Mouse (Mus musculus): ENCODE measurements around the gene Ttc38. TPM values are rescaled to one million over a fixed set of nuclear protein-coding genes. Genes with fewer than 3 reads are reported as not detected.

Ttc38 gene
- polyA plus RNA-seq, 1 experiment from 2014 or later: 6.4 TPM

DNA sequence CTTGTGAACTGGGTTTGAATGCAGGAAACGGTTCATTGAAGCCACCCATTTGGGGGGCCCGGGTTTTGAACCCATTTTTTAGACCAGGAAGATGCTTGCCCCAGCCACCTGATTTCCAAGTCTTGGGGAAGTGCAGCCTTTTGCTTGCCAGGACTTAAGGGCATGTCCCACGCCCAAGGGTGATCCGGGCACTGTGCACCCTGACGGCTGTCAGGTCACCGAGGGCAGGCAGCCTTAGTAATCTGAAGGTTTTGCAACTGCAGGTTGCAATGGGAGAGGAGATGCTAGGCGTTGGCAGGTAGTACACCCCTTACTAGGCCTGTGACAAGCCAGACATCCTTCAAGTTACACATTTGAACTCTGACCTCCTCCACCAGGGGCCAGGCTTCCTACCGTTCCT, 493 bp downstream of the Ttc38 start:
- H3K4me2 ChIP-seq (replicated peaks; ENCODE audit: low read depth, low read length): peak overlapping the region; percentile 68
- H3K36me3 ChIP-seq (ENCODE audit: control insufficient read depth, insufficient read depth, low read length): no peaks in the 10 kb centered on the region
- peak overlapping the region; percentile 58; the same call in 1 of the 2 replicates for H3K9ac ChIP-seq (ENCODE audit: low read depth, low read length)
- H3K4me1 ChIP-seq (ENCODE audit: control insufficient read depth, insufficient read depth, low read length): peaks cover 8% of the 10 kb centered on the region; the same call in 1 of the 2 replicates
- no peaks in the 10 kb centered on the region for H3K9me3 ChIP-seq (ENCODE audit: control insufficient read depth, low read length)
- 39% methylated on average over 8 of the region's 8 CpGs for WGBS
- H3K27me3 ChIP-seq (ENCODE audit: control insufficient read depth, insufficient read depth, low read length): no peaks in the 10 kb centered on the region
- peak overlapping the region; percentile 65 for H3K4me3 ChIP-seq (ENCODE audit: low read length)
- H3K27ac ChIP-seq (ENCODE audit: low read depth, low read length): no peak overlapping the region
- ATAC-seq (ENCODE audit: low FRiP score, low TSS enrichment): no peak

DNA sequence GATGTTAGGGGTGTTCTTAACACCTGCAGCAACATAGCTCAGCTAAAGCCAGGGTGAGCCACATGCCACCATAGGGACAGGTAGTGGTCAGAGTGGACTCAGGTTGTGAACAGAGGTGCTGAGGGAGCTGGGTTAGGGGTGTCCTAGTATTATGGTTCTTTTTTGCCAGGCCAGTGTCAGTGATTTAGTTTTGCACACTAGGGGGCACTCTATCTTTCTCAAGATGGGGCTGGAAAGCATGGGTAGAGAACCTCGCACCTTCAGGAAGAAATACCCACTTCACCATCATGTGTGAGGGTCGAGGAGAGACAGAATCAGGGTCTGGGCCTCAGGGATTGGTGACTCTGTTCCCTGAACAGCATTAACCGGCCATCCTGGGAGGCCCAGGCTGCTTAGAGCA, 3.2 kb downstream of the Ttc38 start:
- ATAC-seq (ENCODE audit: low FRiP score, low TSS enrichment): no peak
- Histone ChIP-seq H3K27ac (ENCODE audit: low read depth, low read length) (no peak overlapping the region), H3K27me3 (ENCODE audit: control insufficient read depth, insufficient read depth, low read length) (no peaks in the 10 kb centered on the region), H3K4me2 (replicated peaks; ENCODE audit: low read depth, low read length) (no peak overlapping the region), H3K4me3 (ENCODE audit: low read length) (no peak overlapping the region), H3K36me3 (ENCODE audit: control insufficient read depth, insufficient read depth, low read length) (no peaks in the 10 kb centered on the region), H3K9me3 (ENCODE audit: control insufficient read depth, low read length) (no peaks in the 10 kb centered on the region), H3K4me1 (ENCODE audit: control insufficient read depth, insufficient read depth, low read length) (peaks cover 8% of the 10 kb centered on the region; the same call in 1 of the 2 replicates), H3K9ac (ENCODE audit: low read depth, low read length) (no peak overlapping the region)
- 51% methylated on average over 3 of the region's 3 CpGs for WGBS

DNA sequence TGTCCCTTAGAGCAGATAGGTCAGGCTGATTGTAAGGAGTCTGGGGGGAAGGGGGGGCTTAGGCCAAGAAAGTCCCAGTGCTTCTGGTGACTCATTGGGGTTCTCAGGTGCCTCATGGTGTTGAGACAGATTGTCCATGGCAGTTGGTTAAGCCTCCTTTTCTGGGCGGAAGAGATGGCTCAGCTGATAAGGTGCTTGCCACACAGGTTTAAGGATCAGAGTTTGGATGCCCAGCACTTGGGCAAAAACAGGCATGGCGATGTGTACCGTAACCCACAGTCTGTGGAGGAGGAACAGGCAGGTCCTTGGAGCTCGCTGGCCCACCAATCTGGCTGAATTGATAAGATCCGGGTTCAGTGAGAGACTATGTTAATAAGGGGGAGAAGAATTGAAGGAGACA, 4.8 kb downstream of the Ttc38 start:
- H3K9ac ChIP-seq (ENCODE audit: low read depth, low read length): no peak overlapping the region
- H3K27ac ChIP-seq (ENCODE audit: low read depth, low read length): no peak overlapping the region
- WGBS: 90% methylated on average over 5 of the region's 5 CpGs
- no peak overlapping the region for H3K4me2 ChIP-seq (replicated peaks; ENCODE audit: low read depth, low read length)
- H3K27me3 ChIP-seq (ENCODE audit: control insufficient read depth, insufficient read depth, low read length): no peaks in the 10 kb centered on the region
- H3K36me3 ChIP-seq (ENCODE audit: control insufficient read depth, insufficient read depth, low read length): no peaks in the 10 kb centered on the region
- peaks cover 5% of the 10 kb centered on the region; the same call in 1 of the 2 replicates for H3K4me1 ChIP-seq (ENCODE audit: control insufficient read depth, insufficient read depth, low read length)
- no peak overlapping the region for H3K4me3 ChIP-seq (ENCODE audit: low read length)
- H3K9me3 ChIP-seq (ENCODE audit: control insufficient read depth, low read length): no peaks in the 10 kb centered on the region
- ATAC-seq (ENCODE audit: low FRiP score, low TSS enrichment): no peak

DNA sequence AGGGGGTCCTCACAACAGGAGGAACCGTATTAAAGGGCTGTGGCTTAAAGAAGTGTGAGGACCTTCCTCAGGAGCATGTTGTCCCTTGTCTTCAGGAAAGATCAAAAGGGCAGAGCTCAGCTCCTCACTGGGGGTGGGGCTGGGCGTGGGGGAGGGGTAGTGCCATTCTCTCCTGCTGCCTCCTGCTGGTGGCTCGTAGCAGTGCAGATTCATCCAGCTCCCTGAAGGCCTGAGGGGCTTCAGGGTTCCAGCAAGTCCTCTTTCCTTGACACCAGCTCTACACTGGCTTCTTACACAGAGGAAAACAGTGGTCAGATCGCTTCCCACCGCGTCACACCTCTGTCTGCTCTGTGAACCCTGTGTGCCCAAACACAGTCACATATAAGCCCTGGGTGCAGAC, 8.9 kb downstream of the Ttc38 start:
- H3K9me3 ChIP-seq (ENCODE audit: control insufficient read depth, low read length): no peaks in the 10 kb centered on the region
- no peak overlapping the region for H3K27ac ChIP-seq (ENCODE audit: low read depth, low read length)
- H3K4me2 ChIP-seq (replicated peaks; ENCODE audit: low read depth, low read length): no peak overlapping the region
- no peaks in the 10 kb centered on the region for H3K36me3 ChIP-seq (ENCODE audit: control insufficient read depth, insufficient read depth, low read length)
- 40% methylated on average over 6 of the region's 6 CpGs for WGBS
- no peak overlapping the region for H3K9ac ChIP-seq (ENCODE audit: low read depth, low read length)
- no peaks in the 10 kb centered on the region for H3K27me3 ChIP-seq (ENCODE audit: control insufficient read depth, insufficient read depth, low read length)
- H3K4me1 ChIP-seq (ENCODE audit: control insufficient read depth, insufficient read depth, low read length): no peaks in the 10 kb centered on the region
- no peak for ATAC-seq (ENCODE audit: low FRiP score, low TSS enrichment)
- no peak overlapping the region for H3K4me3 ChIP-seq (ENCODE audit: low read length)

DNA sequence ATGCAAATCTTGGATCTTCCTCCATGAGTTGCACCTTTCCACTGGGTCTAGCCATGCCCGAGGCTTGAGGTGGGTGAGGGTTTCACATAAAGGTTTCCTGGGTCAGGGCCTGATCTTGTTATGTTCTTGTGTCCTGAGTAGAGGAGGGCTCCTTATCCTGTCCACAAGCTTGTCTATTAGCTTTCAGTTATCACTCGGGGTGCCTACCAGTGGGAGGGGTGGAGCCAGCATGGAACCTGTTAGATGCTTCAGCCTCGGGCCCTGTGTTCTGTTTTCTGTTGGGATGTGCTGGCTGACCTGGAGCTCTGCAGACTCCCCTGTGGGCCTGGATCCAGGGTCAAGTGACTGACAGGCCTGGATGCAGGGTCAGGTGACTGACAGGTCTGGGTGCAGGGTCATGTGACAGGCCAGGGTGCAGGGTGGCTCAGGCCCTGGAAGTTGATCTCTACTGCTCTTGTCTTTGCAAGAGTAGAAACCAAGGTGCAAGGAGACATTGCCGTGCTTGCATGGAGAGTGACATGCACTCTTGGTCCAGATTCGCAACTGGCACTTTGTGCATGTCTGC, 9.8 kb downstream of the Ttc38 start:
- Histone ChIP-seq H3K36me3 (ENCODE audit: control insufficient read depth, insufficient read depth, low read length) (no peaks in the 10 kb centered on the region), H3K9me3 (ENCODE audit: control insufficient read depth, low read length) (no peaks in the 10 kb centered on the region), H3K9ac (ENCODE audit: low read depth, low read length) (no peak overlapping the region), H3K4me1 (ENCODE audit: control insufficient read depth, insufficient read depth, low read length) (no peaks in the 10 kb centered on the region), H3K4me2 (replicated peaks; ENCODE audit: low read depth, low read length) (no peak overlapping the region), H3K27me3 (ENCODE audit: control insufficient read depth, insufficient read depth, low read length) (no peaks in the 10 kb centered on the region), H3K4me3 (ENCODE audit: low read length) (no peak overlapping the region), H3K27ac (ENCODE audit: low read depth, low read length) (no peak overlapping the region)
- WGBS: 89% methylated on average over 5 of the region's 5 CpGs
- no peak for ATAC-seq (ENCODE audit: low FRiP score, low TSS enrichment)

DNA sequence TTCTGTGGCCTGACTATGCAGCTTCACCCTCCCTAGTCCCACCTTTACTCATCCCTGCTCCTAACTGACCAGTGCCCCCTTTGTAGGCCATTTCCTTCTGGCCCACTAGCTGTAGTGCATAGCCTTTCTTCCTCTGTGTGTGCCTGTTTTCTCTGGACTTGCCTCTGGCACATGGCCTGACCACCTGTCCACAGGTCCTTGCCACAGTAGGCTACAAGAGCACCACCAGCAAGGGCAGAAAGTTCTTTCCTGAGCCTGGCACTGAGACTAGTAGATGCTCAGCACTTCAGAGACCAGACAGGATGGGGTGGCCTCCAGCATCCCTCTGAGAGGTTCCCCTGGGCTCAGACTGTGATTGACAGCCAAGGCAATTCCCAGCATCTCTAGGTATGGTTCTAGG, 13.0 kb downstream of the Ttc38 start:
- ATAC-seq (ENCODE audit: low FRiP score, low TSS enrichment): no peak
- no peak overlapping the region for H3K4me3 ChIP-seq (ENCODE audit: low read length)
- no peak overlapping the region for H3K9ac ChIP-seq (ENCODE audit: low read depth, low read length)
- no peaks in the 10 kb centered on the region for H3K27me3 ChIP-seq (ENCODE audit: control insufficient read depth, insufficient read depth, low read length)
- H3K9me3 ChIP-seq (ENCODE audit: control insufficient read depth, low read length): no peaks in the 10 kb centered on the region
- no peak overlapping the region for H3K27ac ChIP-seq (ENCODE audit: low read depth, low read length)
- no peaks in the 10 kb centered on the region for H3K36me3 ChIP-seq (ENCODE audit: control insufficient read depth, insufficient read depth, low read length)
- no peak overlapping the region for H3K4me2 ChIP-seq (replicated peaks; ENCODE audit: low read depth, low read length)
- no peaks in the 10 kb centered on the region for H3K4me1 ChIP-seq (ENCODE audit: control insufficient read depth, insufficient read depth, low read length)

DNA sequence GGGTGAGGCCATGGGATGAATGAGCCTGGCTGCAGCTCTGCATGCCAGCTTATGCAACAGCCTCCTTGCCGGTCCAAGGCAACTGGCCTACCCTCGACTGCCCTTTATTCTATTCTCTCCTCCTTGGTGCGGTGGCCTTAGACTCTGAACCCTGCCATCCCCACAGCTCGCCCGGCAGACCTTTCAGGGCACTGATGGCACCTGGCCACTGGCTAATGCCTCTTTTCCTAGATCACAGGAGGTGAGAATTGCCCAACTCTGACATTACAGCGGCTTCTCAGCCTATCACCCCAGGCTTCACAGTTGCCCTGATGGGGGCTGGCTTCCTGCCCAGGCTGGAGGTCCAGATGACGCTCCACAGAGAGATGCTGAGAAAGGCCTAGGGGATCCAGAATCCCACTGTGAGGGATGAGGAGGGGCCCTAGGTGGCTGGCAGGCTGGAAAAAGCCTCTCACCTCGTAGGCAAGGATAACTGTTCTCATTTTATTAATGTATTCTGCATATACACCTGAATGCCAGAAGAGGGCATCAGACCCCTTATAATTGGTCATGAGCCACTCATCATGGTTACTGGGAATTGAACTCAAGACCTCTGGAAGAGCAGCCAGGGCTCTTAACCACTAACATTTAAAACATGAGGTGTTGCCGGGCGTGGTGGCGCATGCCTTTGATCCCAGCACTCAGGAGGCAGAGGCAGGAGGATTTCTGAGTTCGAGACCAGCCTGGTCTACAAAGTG, 19.7 kb downstream of the Ttc38 start:
- 84% methylated on average over 12 of the region's 12 CpGs for whole genome bisulfite sequencing
- ATAC-seq (ENCODE audit: low FRiP score, low TSS enrichment): no peak
- H3K4me2 ChIP-seq (replicated peaks; ENCODE audit: low read depth, low read length): no peak overlapping the region
- H3K4me1 ChIP-seq (ENCODE audit: control insufficient read depth, insufficient read depth, low read length): no peaks in the 10 kb centered on the region
- no peak overlapping the region for H3K9ac ChIP-seq (ENCODE audit: low read depth, low read length)
- no peaks in the 10 kb centered on the region for H3K36me3 ChIP-seq (ENCODE audit: control insufficient read depth, insufficient read depth, low read length)
- no peak overlapping the region for H3K4me3 ChIP-seq (ENCODE audit: low read length)
- H3K27me3 ChIP-seq (ENCODE audit: control insufficient read depth, insufficient read depth, low read length): no peaks in the 10 kb centered on the region
- H3K9me3 ChIP-seq (ENCODE audit: control insufficient read depth, low read length): no peaks in the 10 kb centered on the region
- H3K27ac ChIP-seq (ENCODE audit: low read depth, low read length): no peak overlapping the region

DNA sequence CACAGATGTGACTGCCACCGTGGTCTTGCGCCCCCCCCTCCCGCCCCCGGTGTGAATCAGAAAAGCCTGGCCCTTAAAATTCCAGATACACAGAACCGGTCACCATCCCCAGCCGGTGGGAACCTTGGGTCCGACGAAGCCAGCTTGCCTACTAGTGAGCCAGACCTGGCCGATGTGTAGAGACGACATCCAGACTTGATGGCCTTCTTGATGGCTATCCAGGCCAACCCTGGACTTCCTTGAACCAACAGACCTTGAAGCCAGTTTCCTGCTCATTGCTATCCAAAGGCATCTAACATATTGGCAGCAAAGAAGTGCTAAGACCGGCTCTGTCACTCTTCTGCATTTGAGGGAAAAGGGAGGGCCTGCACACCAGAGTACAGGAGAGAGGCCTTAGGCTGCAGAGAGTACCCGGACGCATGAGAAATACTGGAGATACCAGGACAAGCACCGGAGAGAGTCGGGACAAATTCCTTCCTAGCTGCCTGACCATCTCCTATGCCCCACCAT, 26.9 kb downstream of the Ttc38 start:
- ATAC-seq (ENCODE audit: low FRiP score, low TSS enrichment): peak; percentile 50
- WGBS: 10% methylated on average over 15 of the region's 15 CpGs
- peak overlapping the region; percentile 76 for H3K9ac ChIP-seq (ENCODE audit: low read depth, low read length)

DNA sequence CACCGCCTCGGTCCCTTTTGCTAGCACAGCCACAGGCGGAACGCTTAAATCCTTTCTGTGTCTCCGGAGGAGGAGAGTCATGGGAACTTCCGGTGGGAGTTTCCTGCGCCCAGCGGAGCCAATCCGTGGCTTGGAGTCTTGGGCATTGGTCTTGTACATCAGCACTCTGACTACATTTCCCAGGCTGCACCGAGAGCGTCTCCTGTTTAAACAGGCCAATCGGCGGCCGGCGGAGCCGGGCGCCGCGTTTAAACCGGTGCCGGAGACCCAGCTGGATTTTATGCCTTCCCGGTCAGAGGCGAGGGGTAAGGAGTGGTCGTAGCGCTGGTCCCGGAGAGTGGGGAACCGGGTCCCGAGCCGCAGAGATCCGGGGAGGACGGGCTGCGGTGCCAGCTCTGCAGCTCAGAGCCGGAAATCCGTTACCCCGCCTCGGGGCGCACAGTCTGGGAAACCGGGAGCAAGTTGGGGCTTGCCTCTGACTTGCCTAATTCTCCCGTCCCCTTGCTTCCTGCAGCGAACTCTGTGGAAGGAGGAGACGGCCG, 27.5 kb downstream of the Ttc38 start, which contains the start of gene Gtse1:
TSS of gene Gtse1 (plus strand) at position 256 of the 542 bp plus-strand sequence.
- Histone ChIP-seq H3K9me3 (ENCODE audit: control insufficient read depth, low read length) (no peaks in the 10 kb centered on the region), H3K4me2 (replicated peaks; ENCODE audit: low read depth, low read length) (peak within 1 kb of the TSS; percentile 81), H3K9ac (ENCODE audit: low read depth, low read length) (peak within 1 kb of the TSS; percentile 76), H3K4me1 (ENCODE audit: control insufficient read depth, insufficient read depth, low read length) (peaks cover 18% of the 10 kb centered on the region), H3K4me3 (ENCODE audit: low read length) (peak within 1 kb of the TSS; percentile 92), H3K36me3 (ENCODE audit: control insufficient read depth, insufficient read depth, low read length) (peaks cover 28% of the 10 kb centered on the region), H3K27me3 (ENCODE audit: control insufficient read depth, insufficient read depth, low read length) (no peaks in the 10 kb centered on the region), H3K27ac (ENCODE audit: low read depth, low read length) (peak within 1 kb of the TSS; percentile 57; the same call in 1 of the 2 replicates)
- peak; percentile 97 for ATAC-seq (ENCODE audit: low FRiP score, low TSS enrichment)
- under 1% methylated on average over 42 of the region's 42 CpGs for WGBS

More for the DNA sequence above, 26.9 kb downstream of the Ttc38 start:
- Histone ChIP-seq H3K27me3 (ENCODE audit: control insufficient read depth, insufficient read depth, low read length) (no peaks in the 10 kb centered on the region), H3K4me3 (ENCODE audit: low read length) (peak overlapping the region; percentile 92), H3K4me1 (ENCODE audit: control insufficient read depth, insufficient read depth, low read length) (peaks cover 18% of the 10 kb centered on the region), H3K4me2 (replicated peaks; ENCODE audit: low read depth, low read length) (peak overlapping the region; percentile 81), H3K9me3 (ENCODE audit: control insufficient read depth, low read length) (no peaks in the 10 kb centered on the region), H3K36me3 (ENCODE audit: control insufficient read depth, insufficient read depth, low read length) (peaks cover 23% of the 10 kb centered on the region), H3K27ac (ENCODE audit: low read depth, low read length) (peak overlapping the region; percentile 57; the same call in 1 of the 2 replicates)
